Mouse (Mus musculus) naive thymus-derived CD4-positive, alpha-beta T cell, adult 5 months (primary cell): Measurements from ENCODE around the gene Abhd10. TPM values are rescaled to one million over a fixed set of nuclear protein-coding genes. Genes with fewer than 3 reads are reported as not detected.

ENCODE experiments used
- polyA plus RNA-seq: library from polyadenylated mRNA; unstranded; fragments of 100-300 nt; shearing (Covaris generic); gene quantifications from one replicate; pipeline ENCODE4 v1.2.1, GENCODE M21; 2017

The Abhd10 gene
- 36.9 TPM for polyA plus RNA-seq

DNA sequence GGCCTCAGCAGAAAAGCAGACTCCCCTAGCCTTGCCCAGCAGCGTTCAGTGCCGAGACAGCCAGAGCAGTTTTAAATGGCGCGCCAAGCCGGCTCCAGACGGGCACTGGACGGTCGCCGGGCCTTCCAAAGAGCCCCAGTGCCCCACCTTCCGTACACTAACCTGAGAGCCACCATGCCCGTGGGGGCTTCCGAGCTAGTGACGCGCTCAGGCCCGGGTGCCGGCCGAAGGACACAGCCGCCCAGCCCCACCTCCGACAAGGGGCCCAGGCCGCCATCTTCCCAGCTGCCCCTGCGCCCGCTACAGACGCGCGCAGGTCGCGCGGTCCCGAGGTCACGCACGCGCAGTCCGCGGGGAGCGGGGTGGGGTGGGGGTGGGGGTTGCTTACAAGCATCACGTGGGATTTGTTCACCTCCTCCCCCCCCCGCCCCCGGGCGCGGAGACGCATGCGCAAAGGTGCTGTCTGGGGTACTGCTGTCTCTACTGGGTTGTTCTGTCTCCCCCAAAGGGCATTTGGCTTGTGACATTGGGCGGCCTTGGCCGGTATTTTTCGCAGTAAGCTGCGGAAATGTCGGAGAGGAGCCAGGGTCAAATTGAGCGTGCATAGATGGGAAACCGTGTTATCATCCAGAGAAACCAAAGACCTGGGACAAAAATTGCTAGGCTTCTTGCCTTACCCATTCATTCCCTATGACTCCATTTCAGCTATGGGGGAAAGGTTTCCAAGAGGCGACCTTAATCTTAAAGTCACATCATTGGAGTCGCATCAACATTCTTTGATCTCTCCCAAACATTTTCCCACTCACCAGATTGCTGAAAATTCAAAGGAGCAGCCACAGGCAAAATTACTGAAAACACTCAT, at the start of gene Abhd10:
Gene Abhd10 (minus strand): TSS at position 341 of the 862 bp plus-strand sequence.

DNA sequence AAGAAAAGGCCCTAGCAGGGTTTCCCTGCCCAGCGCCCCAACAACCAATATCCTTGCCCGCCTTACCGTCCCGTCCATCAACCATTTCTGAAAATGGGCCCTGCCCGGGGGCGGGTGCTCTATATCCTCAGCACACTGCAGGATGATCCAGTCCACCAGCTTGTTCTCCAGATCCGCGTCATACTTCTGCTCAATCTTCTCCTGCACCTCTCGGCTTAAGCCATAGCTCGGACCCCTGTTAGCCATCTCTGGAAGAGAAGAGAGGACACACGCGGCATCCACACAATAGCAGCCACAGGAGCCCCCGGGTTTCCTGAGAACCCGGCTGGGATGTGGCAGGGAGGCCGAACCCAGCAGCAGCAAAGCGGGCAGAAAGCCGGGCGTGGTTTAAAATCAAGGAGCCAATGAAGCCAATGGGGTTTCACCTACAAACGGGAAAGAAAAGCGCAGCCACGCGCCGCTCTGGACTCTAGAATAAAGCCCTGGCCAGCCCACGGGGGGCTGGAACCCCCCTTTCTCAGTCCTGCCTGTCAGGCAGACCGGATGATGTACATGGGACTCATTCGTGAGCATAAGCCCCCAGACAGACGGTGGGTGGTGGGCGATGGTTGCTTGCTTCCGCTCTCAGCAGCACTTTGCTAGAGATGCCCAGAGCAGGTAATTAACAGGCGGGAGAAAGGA, 18.6 kb downstream of the Abhd10 start, which contains the start of gene Tagln3:
Gene Tagln3 (minus strand): TSS at position 548 of the 681 bp plus-strand sequence.

DNA sequence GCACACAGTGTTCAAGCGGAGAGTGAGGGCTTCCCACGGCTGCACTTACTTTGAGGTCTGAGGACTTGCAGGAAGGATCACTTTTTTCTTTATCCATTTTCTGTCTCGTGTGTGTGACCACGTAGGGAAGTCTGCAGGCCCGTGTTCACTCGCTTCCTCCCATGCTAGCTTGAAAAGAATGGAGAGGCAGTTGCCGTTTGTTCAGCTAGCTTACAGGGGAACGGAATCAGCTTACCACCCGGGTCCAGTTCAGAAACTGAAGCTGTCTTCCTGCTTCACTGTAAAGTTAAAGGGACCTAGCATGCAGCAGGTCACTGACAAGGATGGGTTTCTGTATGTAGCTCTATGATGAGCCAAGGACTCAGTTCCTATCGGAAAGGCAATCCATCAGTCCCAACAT, 49.2 kb downstream of the Abhd10 start, which contains the start of gene Tmprss7:
Gene Tmprss7 (minus strand): TSS at position 101 of the 400 bp plus-strand sequence.

Other genes with a start within 250 kb of the Abhd10 start
- gene Gm609, start 250.0 kb downstream of the Abhd10 start, polyA plus RNA-seq = 0.26 TPM
- gene Gm17783, start 210.9 kb downstream of the Abhd10 start, polyA plus RNA-seq = not detected
- not detected for gene Slc9c1, start 207.6 kb downstream of the Abhd10 start, polyA plus RNA-seq
- 0.17 TPM for gene Gcsam, start 132.6 kb downstream of the Abhd10 start, polyA plus RNA-seq
- gene BC016579, start 88.9 kb downstream of the Abhd10 start, polyA plus RNA-seq = not detected
- gene Tmprss7, start 49.3 kb downstream of the Abhd10 start, polyA plus RNA-seq = not detected
- gene Tagln3, start 18.3 kb downstream of the Abhd10 start, polyA plus RNA-seq = not detected
- gene Phldb2, start 210.6 kb upstream of the Abhd10 start, polyA plus RNA-seq = not detected